Mouse (Mus musculus) G1E (cell line): ENCODE measurements around the gene Gm44805.

Experiments used
- CTCF ChIP-seq: IDR thresholded peaks from 2 replicates; pipeline ENCODE4 v1.5.1; 2012; ENCODE audit warnings: low read depth, low read length, inconsistent platforms, mixed read lengths
- GATA1 ChIP-seq: IDR thresholded peaks from 2 replicates; pipeline ENCODE4 v1.6.1; 2012; ENCODE audit warnings: borderline replicate concordance, low read length, inconsistent platforms, mixed read lengths
- POLR2AphosphoS5 ChIP-seq: IDR thresholded peaks from 2 replicates; pipeline ENCODE4 v1.6.1; 2012; ENCODE audit warnings: low read depth, low read length, inconsistent platforms; ENCODE audit not compliant: insufficient replicate concordance
- TAL1 ChIP-seq: conservative IDR thresholded peaks from 2 replicates; pipeline ENCODE4 v1.6.1; 2012; ENCODE audit warnings: low read depth, low read length, inconsistent platforms, mixed read lengths

DNA sequence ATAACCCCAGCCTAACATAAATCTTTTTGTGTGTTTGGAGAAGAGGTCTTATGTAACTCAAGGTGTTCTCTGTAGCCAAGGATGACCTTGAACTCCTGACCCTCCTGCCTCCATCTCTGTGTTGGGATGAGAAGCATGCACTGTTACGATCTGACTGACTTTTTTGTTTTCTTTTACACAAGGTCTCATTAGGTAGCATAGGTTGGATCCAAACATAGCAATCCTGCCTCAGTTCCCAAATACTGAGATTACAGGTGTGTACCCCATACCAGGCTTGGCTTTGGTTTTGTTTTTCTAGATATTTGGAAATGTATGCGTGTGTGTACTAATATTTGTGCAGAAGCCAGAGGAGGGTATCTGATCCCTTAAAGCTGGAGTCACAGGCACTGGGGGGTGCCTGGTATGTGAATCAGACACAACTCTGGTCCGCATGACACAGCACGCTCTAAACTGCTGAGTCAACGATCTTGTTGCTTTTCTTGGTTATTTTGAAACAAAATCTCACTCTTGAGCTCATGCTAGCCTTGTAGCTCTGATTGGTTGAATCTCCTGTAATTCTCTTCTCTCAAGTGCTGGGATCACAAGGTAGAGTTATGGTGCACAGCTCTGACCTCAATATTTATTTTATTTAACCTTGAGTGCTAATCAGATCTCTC lies 37.2 kb upstream of the Gm44805 start:
- no peak for TF ChIP-seq CTCF
- no peak for TF ChIP-seq POLR2AphosphoS5
- TF ChIP-seq GATA1: no peak
- no peak for TF ChIP-seq TAL1
